In genomic region chr11:54866119-54867048, GRCm38 (mm10) we compare ENCODE assay signal across 8 mouse cellular contexts. TPM values are rescaled to one million over a fixed set of nuclear protein-coding genes. Genes with fewer than 3 reads are reported as not detected.
DNase-seq lines count a peak whose midpoint lies in the region; ATAC-seq lines count a peak whose summit lies in the region.

Gene Hint1, plus strand, starts transcription at chr11:54866383.

- peak within 1 kb of the TSS; percentile 83 for H3K27ac ChIP-seq in intestine, embryonic 14.5 days (ENCODE audit: low read depth)

- no peaks in the 10 kb centered on the region for H3K27me3 ChIP-seq in intestine, embryonic 14.5 days (replicated peaks; ENCODE audit: control insufficient read depth, insufficient read depth, low read length)

- H3K9ac ChIP-seq in intestine, embryonic 14.5 days (ENCODE audit: low read length), result peak within 1 kb of the TSS; percentile 90

- intact Hi-C loops in left cerebral cortex, postnatal 10 days (cut with DNase I), result loop anchor here (10.0 kb wide), 1 partner anchor 302 kb away; no protein-coding TSS in a partner anchor

- H3K36me3 ChIP-seq in intestine, embryonic 14.5 days (ENCODE audit: control insufficient read depth, insufficient read depth, low read length), result peaks cover 31% of the 10 kb centered on the region

- H3K4me3 ChIP-seq in intestine, embryonic 14.5 days (ENCODE audit: low read depth, low read length), result peak within 1 kb of the TSS; percentile 61

- H3K4me2 ChIP-seq in intestine, embryonic 14.5 days (ENCODE audit: low read length), result peak within 1 kb of the TSS; percentile 59

- under 1% methylated on average over 107 of the region's 107 CpGs for WGBS in intestine, embryonic 14.5 days

- DNase-seq in adrenal gland, adult 18-20 months (ENCODE audit: low spot score in 2 of 2), result peak; percentile 96
- DNase-seq in embryo, embryonic 10.5 days (ENCODE audit: low spot score), result peak; percentile 94
- DNase-seq in gastrocnemius, postnatal 25 days, result peak; percentile 89
- DNase-seq in intestine, embryonic 14.5 days (ENCODE audit: low spot score), result peak; percentile 96
- DNase-seq in left cerebral cortex, postnatal 10 days (ENCODE audit: extremely low spot score in 1 of 2, low spot score in 2 of 2), result peak; percentile 89 to 93
- DNase-seq in right cerebral cortex, postnatal 10 days (ENCODE audit: low spot score in 2 of 2), result peak; percentile 94 to 95
- DNase-seq in urinary bladder, postnatal 14 days (ENCODE audit: low spot score), result peak; percentile 93

- no peaks in the 10 kb centered on the region for H3K9me3 ChIP-seq in intestine, embryonic 14.5 days (ENCODE audit: control insufficient read depth, low read length)

- peak; percentile 78 for ATAC-seq in intestine, embryonic 14.5 days (replicated peaks; ENCODE audit: low FRiP score, low TSS enrichment, low read depth)
- ATAC-seq in megakaryocyte progenitor cell, adult 5-6 weeks (replicated peaks; ENCODE audit: poor library complexity), result peak; percentile 73

- H3K4me1 ChIP-seq in intestine, embryonic 14.5 days (replicated peaks; ENCODE audit: control insufficient read depth, insufficient read depth, low read length), result peaks cover 14% of the 10 kb centered on the region

RNA-seq across cellular contexts. Expression of gene Hint1, which starts in this region (rescaled TPM):
- 100 to 1,000 TPM; 347 to 382 TPM for total RNA-seq in adrenal gland, adult 18-20 months (2021)
- total RNA-seq in gastrocnemius, postnatal 25 days (2021), result 100 to 1,000 TPM; 181 to 192 TPM
- polyA plus RNA-seq in intestine, embryonic 14.5 days (2014; fragmentation: Nextera tagmentation; extraction: Ambion mirVana), result 740 and 774 TPM in 2 replicates
- 100 to 1,000 TPM; 326 to 345 TPM for total RNA-seq in left cerebral cortex, postnatal 10 days (2021)
- 458 and 490 TPM in 2 replicates for total RNA-seq in megakaryocyte progenitor cell, adult 5-6 weeks (2015)
- total RNA-seq in megakaryocyte progenitor cell, adult 5-6 weeks (2017), result 506 and 582 TPM in 2 replicates

Comparison
In these comparisons a context has a peak if more than half of its experiments do, and no peak if none do; other contexts are left out.
1. Peak in every context shown above with its lines: DNase-seq, ATAC-seq, H3K4me3 ChIP-seq and H3K27ac ChIP-seq.